Mouse (Mus musculus) left cerebral cortex, postnatal 25 days (tissue): ENCODE results near the gene Tnfsf12. TPM values are rescaled to one million over a fixed set of nuclear protein-coding genes. Genes with fewer than 3 reads are reported as not detected.

Experiments used
- DNase-seq, 2 experiments: peaks; one replicate each; pipeline ENCODE4 v3.0.0; 2022; ENCODE audit warnings: low spot score in 2 of 2, mixed read lengths in 1 of 2
- intact Hi-C: fragments of 180-260 bp; cut with DNase I; formaldehyde crosslinking; loops from one replicate; pipeline ENCODE4 v1.15.1; 2025
- microRNA-seq, 2 experiments: library from miRNA; unstranded; fragments of <30 nt; microRNA quantifications; one replicate each; pipeline ENCODE4 v1.2.0; 2022
- total RNA-seq, 2 experiments: library from RNA; stranded (reverse); gene quantifications; 2 replicates each; pipeline ENCODE4 v1.2.3; 2021

Gene Tnfsf12
- total RNA-seq, 2 experiments from 2014 or later: 8.6 to 8.9 TPM

DNA sequence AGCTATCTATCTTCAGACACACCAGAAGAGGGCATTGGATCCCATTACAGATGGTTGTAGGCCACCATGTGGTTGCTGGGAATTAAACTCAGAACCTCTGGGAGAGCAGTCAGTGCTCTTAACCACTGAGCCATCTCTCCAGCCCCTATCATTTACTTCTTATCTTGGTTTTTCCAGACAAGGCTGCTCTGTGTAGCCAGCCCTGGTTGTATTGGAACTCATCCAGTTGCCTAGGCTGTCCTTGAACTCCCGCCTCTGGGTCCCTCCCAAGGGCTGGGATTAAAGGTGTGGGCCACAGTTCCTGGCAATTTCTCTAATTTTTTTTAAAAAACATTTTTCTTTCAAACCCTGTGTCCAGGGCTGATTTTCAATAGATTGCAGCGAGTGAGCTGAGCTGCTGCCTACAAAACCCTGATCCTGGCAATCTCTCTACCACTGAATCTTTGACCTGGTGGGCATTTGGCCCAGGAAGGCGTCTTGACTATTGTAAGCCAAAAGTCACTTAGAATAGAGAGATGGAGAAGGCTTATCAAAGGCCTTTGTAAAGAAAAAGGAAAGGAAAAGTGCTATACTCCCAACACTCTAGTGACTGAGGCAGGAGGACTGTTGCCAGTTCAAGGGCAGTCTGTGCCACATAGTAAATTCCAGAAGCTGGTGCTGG, 34.3 kb downstream of the Tnfsf12 start:
- DNase-seq: no peak
- intact Hi-C loops: loop anchor here (5.0 kb wide), 1 partner anchor 79 kb away; the partner anchor contains the start of genes Trp53 and Wrap53

DNA sequence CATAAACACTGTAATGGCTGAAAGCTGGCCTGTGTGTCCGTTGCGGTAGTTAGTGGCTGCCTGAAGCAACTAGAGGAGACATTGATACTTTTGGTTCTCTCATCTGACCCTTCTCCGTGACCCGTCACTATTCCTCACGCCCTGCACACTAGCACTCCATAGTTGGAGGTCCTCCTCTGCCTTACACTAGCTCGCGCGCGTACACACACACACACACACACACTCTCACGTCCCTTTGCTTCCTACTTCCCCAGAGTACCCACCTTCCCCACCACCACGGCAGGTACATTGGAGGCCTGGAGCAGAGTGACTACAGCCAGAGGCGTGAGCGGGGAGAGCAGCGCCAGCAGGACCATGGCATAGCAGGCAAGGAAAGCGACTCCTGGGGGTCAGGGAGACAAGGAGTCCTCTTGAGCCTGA, 38.2 kb downstream of the Tnfsf12 start:
- intact Hi-C loops: no loop called here

DNA sequence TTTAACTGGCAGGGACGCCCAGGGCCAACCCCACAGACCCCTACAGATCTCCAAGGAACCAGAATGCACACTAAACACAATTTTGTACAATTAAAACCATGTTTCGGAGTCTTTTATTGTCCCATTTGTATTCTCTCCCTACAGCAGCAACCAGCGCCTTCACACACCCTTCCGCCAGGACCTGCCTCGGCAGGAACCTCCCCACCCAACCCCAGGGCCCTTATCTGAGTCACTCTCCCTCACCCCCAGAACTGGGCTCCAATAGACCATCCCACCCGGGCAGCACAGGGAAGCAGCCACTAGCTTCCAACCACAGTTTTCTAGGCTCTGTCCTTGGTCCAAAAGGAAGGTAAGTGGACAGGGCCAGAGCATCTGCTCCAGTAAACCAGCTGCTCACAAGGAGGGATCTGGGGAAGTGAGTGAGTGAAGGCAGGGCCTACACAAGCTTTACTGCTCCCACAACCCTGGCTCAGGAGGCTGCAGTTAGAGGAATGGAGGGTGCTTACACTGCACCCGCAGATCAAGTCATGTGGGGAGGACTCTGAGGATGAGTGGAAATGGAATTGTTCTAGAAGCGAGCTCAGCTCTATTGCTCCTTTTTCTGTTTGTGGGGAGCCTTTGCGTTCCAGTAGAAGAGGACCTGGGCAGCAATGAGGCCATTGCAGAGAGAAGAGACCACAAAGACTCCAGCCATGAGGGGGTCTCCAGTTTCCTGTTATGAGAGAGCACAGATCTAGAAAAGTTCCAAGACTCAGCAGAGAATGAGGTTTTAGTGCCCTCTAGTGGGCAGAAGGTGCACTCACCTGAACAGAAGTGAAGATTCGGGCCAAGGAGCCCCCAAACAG, 38.8 kb downstream of the Tnfsf12 start:
- intact Hi-C loops: no loop called here

More for the DNA sequence above, 38.2 kb downstream of the Tnfsf12 start:
- no peak for DNase-seq

DNA sequence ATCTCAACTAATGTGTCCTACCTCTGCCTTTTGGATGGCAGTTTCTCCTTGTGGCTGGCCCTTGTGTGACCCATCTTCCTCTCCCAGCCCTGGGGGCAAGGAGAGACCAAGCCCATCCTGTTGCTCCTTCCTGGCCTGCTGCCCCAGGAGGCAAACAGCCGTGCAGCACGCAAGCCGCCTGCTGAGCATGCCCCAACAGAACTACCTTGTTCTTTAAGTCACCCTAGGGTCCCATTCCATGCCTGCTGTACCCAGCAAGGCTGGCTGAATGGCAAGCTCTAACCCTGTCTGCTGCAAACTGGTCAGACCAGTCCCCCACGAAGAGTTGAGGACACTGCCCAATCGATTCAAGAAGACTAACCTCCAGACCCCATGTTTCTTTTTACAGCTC, 39.6 kb downstream of the Tnfsf12 start:
- intact Hi-C loops: no loop called here
- DNase-seq: no peak

More for the DNA sequence above, 38.8 kb downstream of the Tnfsf12 start:
- peak; percentile 37 to 39 for DNase-seq

DNA sequence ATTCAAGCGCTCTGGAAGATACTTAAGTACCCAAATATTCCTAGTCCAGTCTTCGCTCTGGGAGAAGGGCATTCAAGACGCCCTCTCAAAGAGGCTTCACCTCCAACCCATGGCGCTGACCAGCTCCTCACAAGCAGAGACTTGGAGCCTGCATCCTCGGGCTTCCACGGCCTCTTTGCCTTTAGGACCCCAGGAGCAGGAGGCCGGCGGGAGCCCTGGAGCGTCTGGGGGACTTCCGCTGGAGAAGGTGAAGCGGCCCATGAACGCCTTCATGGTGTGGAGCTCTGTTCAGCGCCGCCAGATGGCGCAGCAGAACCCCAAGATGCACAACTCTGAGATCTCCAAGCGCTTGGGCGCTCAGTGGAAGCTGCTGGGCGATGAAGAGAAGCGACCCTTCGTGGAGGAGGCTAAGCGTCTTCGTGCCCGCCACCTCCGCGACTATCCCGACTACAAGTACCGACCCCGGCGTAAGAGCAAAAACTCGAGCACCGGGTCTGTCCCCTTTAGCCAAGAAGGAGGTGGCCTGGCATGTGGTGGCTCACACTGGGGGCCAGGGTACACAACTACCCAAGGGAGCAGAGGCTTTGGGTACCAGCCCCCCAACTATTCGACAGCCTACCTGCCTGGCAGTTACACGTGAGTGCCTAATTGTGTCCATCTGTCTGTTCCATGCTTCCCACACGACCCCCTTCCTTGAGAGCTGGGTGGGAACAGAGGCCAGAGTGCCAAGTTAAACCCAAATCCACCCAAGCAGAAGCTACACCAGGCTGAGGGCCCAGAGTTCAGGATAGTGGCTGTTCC, 40.2 kb downstream of the Tnfsf12 start, which contains the start of gene Sox15:
TSS of gene Sox15 (plus strand) at position 51 of the 801 bp plus-strand sequence.
- DNase-seq: peak; percentile 75 to 78
- intact Hi-C loops: loop anchor here (2.0 kb wide), 1 partner anchor 17 kb away; no protein-coding TSS in a partner anchor

DNA sequence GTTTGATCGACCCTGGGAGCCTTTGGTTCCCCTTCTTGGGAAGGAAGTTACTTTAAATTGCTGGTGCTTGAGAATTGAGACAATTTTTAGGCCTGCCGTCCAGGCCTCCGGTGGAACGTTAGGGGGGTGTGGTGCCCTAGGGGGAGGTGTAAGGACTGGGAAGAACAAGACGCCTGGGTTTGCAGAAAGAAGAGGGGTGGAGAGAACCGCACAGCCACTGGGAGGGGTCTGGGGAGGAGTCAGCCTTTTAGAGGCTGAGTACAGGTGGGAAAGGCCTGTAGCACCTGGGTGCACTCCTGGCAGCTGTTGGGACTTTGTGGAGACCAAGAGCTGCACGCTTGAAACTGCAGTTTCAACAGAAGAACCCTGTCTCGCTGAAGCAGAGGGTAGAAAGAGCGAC, 40.9 kb downstream of the Tnfsf12 start:
- intact Hi-C loops: loop anchor here (2.0 kb wide), 1 partner anchor 16 kb away; no protein-coding TSS in a partner anchor
- DNase-seq: no peak

DNA sequence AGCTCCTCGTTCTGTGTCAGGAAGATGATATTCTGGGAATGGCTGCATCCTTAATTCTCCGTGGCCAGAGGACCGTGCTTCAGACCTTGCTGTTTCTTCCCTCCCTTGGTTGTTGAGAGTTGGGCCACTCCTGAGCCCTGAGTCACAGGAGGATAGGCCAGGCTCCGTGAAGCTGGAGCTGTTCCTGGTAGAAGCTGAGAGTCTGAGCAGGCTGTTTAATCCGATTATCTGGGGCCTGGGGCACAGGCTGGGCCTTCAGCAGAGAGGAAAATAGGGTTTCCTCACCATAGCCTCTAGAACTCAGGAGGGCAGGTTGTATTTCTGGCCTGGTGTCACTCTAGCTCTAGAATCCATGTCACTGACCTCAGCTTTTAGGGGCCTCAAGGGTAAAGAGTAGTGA, 42.2 kb downstream of the Tnfsf12 start:
- no peak for DNase-seq
- intact Hi-C loops: no loop called here

DNA sequence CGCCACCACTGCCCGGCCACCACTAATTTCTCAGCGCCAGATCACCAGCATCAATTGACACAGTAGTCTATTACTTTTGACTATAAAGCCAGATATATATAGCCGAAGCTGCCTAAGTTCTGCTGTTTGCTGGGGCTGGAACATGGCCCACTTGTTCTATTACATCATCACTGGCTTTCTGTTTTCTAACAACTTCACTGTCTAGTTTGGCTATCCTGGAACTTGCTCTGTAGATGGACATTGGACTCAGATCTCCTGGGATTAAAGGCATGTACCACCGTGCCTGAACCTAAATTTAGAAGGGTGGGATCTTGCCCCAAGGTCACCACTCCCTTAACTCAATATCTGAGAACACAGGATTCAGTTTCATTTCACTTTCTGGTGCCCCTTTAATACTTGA, 49.8 kb downstream of the Tnfsf12 start:
- no peak for DNase-seq
- intact Hi-C loops: no loop called here

Small RNA genes within 50 kb of the gene (microRNA-seq; reads per million reads assigned to microRNA genes)
- gene Mir1934: 5.4 to 8.1 reads per million in 2 experiments

Other genes with a start within 250 kb of the Tnfsf12 start
- 1 to 10 TPM; 3.0 to 3.6 TPM for gene Dnah2, start 146.7 kb downstream of the Tnfsf12 start, total RNA-seq
- gene Efnb3, start 135.6 kb downstream of the Tnfsf12 start, total RNA-seq: 10 to 100 TPM; 57.5 to 60.4 TPM
- 10 to 100 TPM; 10.1 to 10.4 TPM for gene Wrap53, start 115.6 kb downstream of the Tnfsf12 start, total RNA-seq
- gene Trp53, start 115.5 kb downstream of the Tnfsf12 start, total RNA-seq: 10 to 100 TPM; 18.7 to 21.1 TPM
- gene Atp1b2, start 89.9 kb downstream of the Tnfsf12 start, total RNA-seq: 100 to 1,000 TPM; 403 to 438 TPM
- gene Shbg, start 77.9 kb downstream of the Tnfsf12 start, total RNA-seq: not detected
- 1 to 10 TPM; 7.4 to 7.7 TPM for gene Sat2, start 73.8 kb downstream of the Tnfsf12 start, total RNA-seq
- gene Fxr2, start 62.9 kb downstream of the Tnfsf12 start, total RNA-seq: 100 to 1,000 TPM; 122 to 133 TPM
- gene Sox15, start 40.5 kb downstream of the Tnfsf12 start, total RNA-seq: not detected
- 10 to 100 TPM; 59.1 to 59.7 TPM for gene Mpdu1, start 33.2 kb downstream of the Tnfsf12 start, total RNA-seq
- gene Cd68, start 29.7 kb downstream of the Tnfsf12 start, total RNA-seq: 10 to 100 TPM; 17.5 to 19.6 TPM
- 100 to 1,000 TPM; 323 to 328 TPM for gene Eif4a1, start 23.4 kb downstream of the Tnfsf12 start, total RNA-seq
- 10 to 100 TPM; 94.3 to 97.5 TPM for gene Senp3, start 13.8 kb downstream of the Tnfsf12 start, total RNA-seq
- 1 to 10 TPM; 2.0 to 2.7 TPM for gene Tnfsf13, start 10.1 kb downstream of the Tnfsf12 start, total RNA-seq
- gene Tnfsfm13, start 249 bp upstream of the Tnfsf12 start, total RNA-seq: 1 to 10 TPM; 1.9 to 2.2 TPM
- 10 to 100 TPM; 53.3 to 53.6 TPM for gene Polr2a, start 62.8 kb upstream of the Tnfsf12 start, total RNA-seq
- not detected for gene Slc35g3, start 66.1 kb upstream of the Tnfsf12 start, total RNA-seq
- 100 to 1,000 TPM; 110 to 114 TPM for gene Zbtb4, start 70.1 kb upstream of the Tnfsf12 start, total RNA-seq
- 1 to 10 TPM; 1.3 to 2.0 TPM for gene Chrnb1, start 100.1 kb upstream of the Tnfsf12 start, total RNA-seq
- 10 to 100 TPM; 14.9 to 17.2 TPM for gene Fgf11, start 106.0 kb upstream of the Tnfsf12 start, total RNA-seq
- not detected for gene Tmem102, start 109.8 kb upstream of the Tnfsf12 start, total RNA-seq
- not detected for gene Gm39566, start 119.4 kb upstream of the Tnfsf12 start, total RNA-seq
- not detected for gene Spem2, start 122.6 kb upstream of the Tnfsf12 start, total RNA-seq
- under 1 TPM in 1 of 2 experiments, not detected in 1; 0.43 TPM for gene Spem1, start 126.3 kb upstream of the Tnfsf12 start, total RNA-seq
- gene Nlgn2, start 141.9 kb upstream of the Tnfsf12 start, total RNA-seq: 100 to 1,000 TPM; 233 to 248 TPM
- 100 to 1,000 TPM; 129 to 134 TPM for gene Tmem256, start 142.7 kb upstream of the Tnfsf12 start, total RNA-seq
- gene Plscr3, start 150.5 kb upstream of the Tnfsf12 start, total RNA-seq: 10 to 100 TPM; 15.6 to 19.2 TPM
- gene Tnk1, start 162.9 kb upstream of the Tnfsf12 start, total RNA-seq: under 1 TPM in 1 of 2 experiments, not detected in 1; 0.27 TPM
- gene Tmem95, start 182.2 kb upstream of the Tnfsf12 start, total RNA-seq: not detected
- 1 to 10 TPM; 1.1 to 1.2 TPM for gene Kctd11, start 185.6 kb upstream of the Tnfsf12 start, total RNA-seq
- gene Acap1, start 199.7 kb upstream of the Tnfsf12 start, total RNA-seq: not detected
- under 1 TPM; 0.55 to 0.60 TPM for gene 2810408A11Rik, start 205.1 kb upstream of the Tnfsf12 start, total RNA-seq
- gene Neurl4, start 205.2 kb upstream of the Tnfsf12 start, total RNA-seq: 100 to 1,000 TPM; 113 to 117 TPM
- gene Gps2, start 218.0 kb upstream of the Tnfsf12 start, total RNA-seq: 10 to 100 TPM; 26.9 to 33.2 TPM
- gene Eif5a, start 226.1 kb upstream of the Tnfsf12 start, total RNA-seq: 100 to 1,000 TPM; 425 to 450 TPM
- 10 to 100 TPM in 1 of 2 experiments, 1 to 10 TPM in 1; 6.1 to 10.7 TPM for gene Ybx2, start 239.9 kb upstream of the Tnfsf12 start, total RNA-seq